Mouse (Mus musculus): ENCODE results near the gene U2af2.
A peak's percentile ranks its signal among the peaks of the same experiment; 100 is the strongest.

U2af2 gene

DNA sequence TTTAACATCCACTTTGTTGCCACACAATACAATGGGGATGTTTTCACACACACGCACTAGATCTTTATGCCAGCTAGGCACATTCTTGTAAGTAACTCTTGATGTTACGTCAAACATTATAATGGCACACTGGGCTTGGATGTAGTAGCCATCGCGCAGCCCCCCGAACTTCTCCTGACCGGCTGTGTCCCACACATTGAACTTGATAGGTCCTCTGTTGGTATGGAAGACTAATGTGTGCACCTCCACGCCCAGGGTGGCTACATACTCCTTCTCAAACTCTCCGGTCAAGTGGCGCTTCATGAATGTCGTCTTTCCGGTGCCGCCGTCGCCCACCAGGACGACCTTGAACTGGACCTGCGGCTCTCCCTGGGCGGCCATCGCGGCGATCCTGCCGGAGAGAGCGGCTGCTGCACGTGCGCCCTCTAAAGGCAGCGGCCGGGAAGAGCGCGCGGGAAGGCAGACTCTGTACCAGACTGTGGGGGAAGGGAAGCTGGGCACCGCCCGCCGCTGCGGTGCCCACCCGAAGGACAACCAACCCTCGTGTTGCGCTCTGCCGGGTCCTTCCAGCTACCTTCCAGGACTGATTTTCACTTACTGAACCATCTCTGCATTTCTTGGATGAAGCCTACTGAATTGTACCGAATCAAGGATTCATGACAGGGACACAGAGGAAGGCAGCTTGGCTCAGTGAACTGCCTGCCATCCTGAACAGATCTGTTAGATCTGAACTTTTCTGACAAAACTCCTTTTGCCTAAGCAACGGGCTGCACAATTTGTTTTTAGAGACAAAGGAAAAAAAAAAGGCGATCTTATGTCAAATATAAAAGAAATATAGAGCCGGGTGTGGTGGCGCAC lies 63.8 kb downstream of the U2af2 start, which contains the start of gene Rasl2-9:
Gene Rasl2-9 (minus strand): TSS at position 402 of the 858 bp plus-strand sequence.
- DNase-seq, result peak; percentile 83

All from right cerebral cortex, postnatal 4 days (tissue).